Mouse (Mus musculus) stomach, adult 2 months (tissue): ENCODE data around the gene Rpl23. TPM values are rescaled to one million over a fixed set of nuclear protein-coding genes. Genes with fewer than 3 reads are reported as not detected.

Experiments used
- polyA plus RNA-seq: library from polyadenylated mRNA; depleted of rRNA; stranded (reverse); fragments of >200 nt; gene quantifications from 2 replicates; pipeline ENCODE4 v1.2.3, GENCODE M21; 2012; rRNA removed

Gene Rpl23
- polyA plus RNA-seq, result 11.0 and 11.8 TPM in 2 replicates

GRCm38 (mm10) chr11:97781832-97782563, at the start of gene Rpl23:
TSS of gene Rpl23 (minus strand) at chr11:97782437.

GRCm38 (mm10) chr11:97798782-97799145, 16.5 kb upstream of the Rpl23 start, which contains the start of gene Lasp1:
TSS of gene Lasp1 (plus strand) at chr11:97799000.

GRCm38 (mm10) chr11:97775808-97776496, 6.3 kb downstream of the Rpl23 start, which contains the start of gene 1700001P01Rik:
TSS of gene 1700001P01Rik (minus strand) at chr11:97775918.

GRCm38 (mm10) chr11:97766154-97766881, 15.9 kb downstream of the Rpl23 start, which contains the start of gene Cwc25:
TSS of gene Cwc25 (minus strand) at chr11:97766556.

GRCm38 (mm10) chr11:97744063-97744717, 38.0 kb downstream of the Rpl23 start, which contains the start of gene Pip4k2b:
TSS of gene Pip4k2b (minus strand) at chr11:97744704.

Other genes starting within 250 kb of the Rpl23 start
- gene Srcin1, start 206.3 kb downstream of the Rpl23 start, polyA plus RNA-seq, result 1.3 and 1.5 TPM in 2 replicates
- gene Epop, start 152.7 kb downstream of the Rpl23 start, polyA plus RNA-seq, result 10.8 and 47.3 TPM in 2 replicates
- 17.2 and 18.0 TPM in 2 replicates for gene Mllt6, start 119.0 kb downstream of the Rpl23 start, polyA plus RNA-seq
- gene Cisd3, start 96.6 kb downstream of the Rpl23 start, polyA plus RNA-seq, result 20.8 and 28.9 TPM in 2 replicates
- gene Pcgf2, start 81.9 kb downstream of the Rpl23 start, polyA plus RNA-seq, result 61.2 and 61.9 TPM in 2 replicates
- 154 and 171 TPM in 2 replicates for gene Psmb3, start 79.0 kb downstream of the Rpl23 start, polyA plus RNA-seq
- gene Pip4k2b, start 37.7 kb downstream of the Rpl23 start, polyA plus RNA-seq, result 3.1 and 4.2 TPM in 2 replicates
- gene Cwc25, start 15.9 kb downstream of the Rpl23 start, polyA plus RNA-seq, result 1.8 and 1.9 TPM in 2 replicates
- not detected in 2 replicates for gene 1700001P01Rik, start 6.5 kb downstream of the Rpl23 start, polyA plus RNA-seq
- gene Lasp1, start 16.6 kb upstream of the Rpl23 start, polyA plus RNA-seq, result 129 and 134 TPM in 2 replicates
- 0.18 and 0.49 TPM in 2 replicates for gene B230217C12Rik, start 58.3 kb upstream of the Rpl23 start, polyA plus RNA-seq
- 0.14 TPM in 1 of 2 replicates, not detected in the other for gene Fbxo47, start 101.7 kb upstream of the Rpl23 start, polyA plus RNA-seq
- gene Plxdc1, start 204.0 kb upstream of the Rpl23 start, polyA plus RNA-seq, result 0.67 and 0.73 TPM in 2 replicates
- 0.55 and 0.78 TPM in 2 replicates for gene Arl5c, start 213.7 kb upstream of the Rpl23 start, polyA plus RNA-seq
- gene Cacnb1, start 240.6 kb upstream of the Rpl23 start, polyA plus RNA-seq, result 9.5 and 10.0 TPM in 2 replicates
- 123 and 146 TPM in 2 replicates for gene Rpl19, start 244.3 kb upstream of the Rpl23 start, polyA plus RNA-seq